Mouse (Mus musculus) thymus, adult 2 months (tissue): ENCODE measurements around the gene Ttc21a. TPM values are rescaled to one million over a fixed set of nuclear protein-coding genes. Genes with fewer than 3 reads are reported as not detected.

ENCODE experiments used
- DNase-seq: peaks from one replicate; pipeline ENCODE4 v3.0.0; 2021
- H3K27ac ChIP-seq: fragments of 200-500 bp; 2 replicates; pipeline ENCODE4 v1.5.1; 2012; ENCODE audit warnings: low read length, control low read depth; ENCODE audit not compliant: control insufficient read depth, insufficient read depth
- H3K27me3 ChIP-seq: fragments of 200-500 bp; 2 replicates; pipeline ENCODE4 v1.6.1; 2012; ENCODE audit warnings: mild to moderate bottlenecking, low read length, moderate library complexity, mixed read lengths; ENCODE audit not compliant: control insufficient read depth, insufficient read depth
- H3K36me3 ChIP-seq: fragments of 200-500 bp; 2 replicates; pipeline ENCODE4 v1.6.1; 2012; ENCODE audit warnings: mild to moderate bottlenecking, low read length, moderate library complexity; ENCODE audit not compliant: control insufficient read depth, insufficient read depth
- H3K4me1 ChIP-seq: fragments of 200-500 bp; replicated peaks from 2 replicates; pipeline ENCODE4 v1.6.1; 2012; ENCODE audit warnings: low read length; ENCODE audit not compliant: control insufficient read depth, insufficient read depth
- H3K4me3 ChIP-seq: fragments of 200-500 bp; 2 replicates; pipeline ENCODE4 v1.5.1; 2012; ENCODE audit warnings: mild to moderate bottlenecking, low read length, control low read depth, moderate library complexity; ENCODE audit not compliant: control insufficient read depth, insufficient read depth
- CTCF ChIP-seq: fragments of 200-500 bp; IDR thresholded peaks from 2 replicates; pipeline ENCODE4 v1.5.1; 2012; ENCODE audit warnings: mild to moderate bottlenecking, control low read depth, low read length, moderate library complexity, borderline replicate concordance; ENCODE audit not compliant: control insufficient read depth, poor library complexity, insufficient read depth; ENCODE audit errors: extremely low read depth
- POLR2A ChIP-seq: fragments of 200-500 bp; IDR thresholded peaks from 2 replicates; pipeline ENCODE4 v1.6.1; 2012; ENCODE audit warnings: mild to moderate bottlenecking, low read length, control low read depth, moderate library complexity; ENCODE audit not compliant: control insufficient read depth, poor library complexity, insufficient read depth; ENCODE audit errors: extremely low read depth
- WGBS: fragments of 180-500 bp; shearing (Covaris S2); methylation state at CpG from one replicate; pipeline ENCODE4 v1.1.7; 2018; 5-methylcytosine and 5-hydroxymethylcytosine counted together
- polyA plus RNA-seq: library from polyadenylated mRNA; depleted of rRNA; stranded (reverse); fragments of >200 nt; gene quantifications from 2 replicates; pipeline ENCODE4 v1.2.3, GENCODE M21; 2012

Gene Ttc21a
- polyA plus RNA-seq, 1 experiment: 0.18 TPM

- peaks cover 13% of the 10 kb centered on the region for H3K4me1 ChIP-seq
- H3K27me3 ChIP-seq: no peaks in the 10 kb centered on the region
- no peaks in the 10 kb centered on the region for H3K36me3 ChIP-seq
- no peak for DNase-seq
- no peak overlapping the region for H3K27ac ChIP-seq
- TF ChIP-seq CTCF (no peak), POLR2A (no peak)
- no peak overlapping the region for H3K4me3 ChIP-seq
- WGBS: 60% methylated on average over 10 of the region's 10 CpGs
Measured at GRCm38 (mm10) chr9:119993092-119993844, 55.9 kb downstream of the Ttc21a start.

GRCm38 (mm10) chr9:119994207-119994606 is 56.8 kb downstream of the Ttc21a start:
- H3K27me3 ChIP-seq: no peaks in the 10 kb centered on the region
- H3K4me1 ChIP-seq: peaks cover 12% of the 10 kb centered on the region
- no peak overlapping the region for H3K27ac ChIP-seq
- whole genome bisulfite sequencing: 82% methylated on average over 7 of the region's 7 CpGs
- no peak overlapping the region for H3K4me3 ChIP-seq
- H3K36me3 ChIP-seq: no peaks in the 10 kb centered on the region
- TF ChIP-seq POLR2A (no peak), CTCF (no peak)
- no peak for DNase-seq

DNA sequence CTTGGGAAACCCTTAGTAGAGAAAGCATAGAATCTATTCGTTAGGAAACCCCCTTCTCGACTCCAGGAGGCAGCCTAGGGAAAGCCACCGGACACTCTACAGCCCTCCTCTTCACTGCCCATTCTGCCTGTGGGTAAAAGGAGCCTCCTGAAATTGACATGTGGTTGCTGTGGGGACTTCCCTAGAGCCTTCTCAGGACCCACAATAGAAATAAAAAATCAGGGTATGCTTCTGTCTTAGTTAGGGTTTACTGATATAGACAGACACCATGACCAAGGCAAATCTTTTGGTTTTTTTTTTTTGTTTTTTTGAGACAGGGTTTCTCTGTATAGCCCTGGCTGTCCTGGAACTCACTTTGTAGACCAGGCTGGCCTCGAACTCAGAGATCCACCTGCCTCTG is 58.7 kb downstream of the Ttc21a start:
- no peak overlapping the region for H3K4me3 ChIP-seq
- DNase-seq: no peak
- H3K4me1 ChIP-seq: peaks cover 12% of the 10 kb centered on the region
- WGBS: 69% methylated on average over 4 of the region's 4 CpGs
- TF ChIP-seq POLR2A (no peak), CTCF (no peak)
- no peaks in the 10 kb centered on the region for H3K27me3 ChIP-seq
- no peaks in the 10 kb centered on the region for H3K36me3 ChIP-seq
- no peak overlapping the region for H3K27ac ChIP-seq

- WGBS: 87% methylated on average over 1 of the region's 1 CpGs
- DNase-seq: no peak
- no peak for TF ChIP-seq POLR2A
- TF ChIP-seq CTCF: no peak
- no peak overlapping the region for H3K27ac ChIP-seq
- H3K4me1 ChIP-seq: peaks cover 13% of the 10 kb centered on the region
- no peaks in the 10 kb centered on the region for H3K36me3 ChIP-seq
- no peaks in the 10 kb centered on the region for H3K27me3 ChIP-seq
- no peak overlapping the region for H3K4me3 ChIP-seq
Measured at GRCm38 (mm10) chr9:119998776-119999175, 61.4 kb downstream of the Ttc21a start.

- no peak for DNase-seq
- Histone ChIP-seq H3K4me1 (peaks cover 8% of the 10 kb centered on the region), H3K36me3 (no peaks in the 10 kb centered on the region), H3K4me3 (no peak overlapping the region), H3K27me3 (no peaks in the 10 kb centered on the region), H3K27ac (no peak overlapping the region)
- no peak for TF ChIP-seq POLR2A
- TF ChIP-seq CTCF: no peak
- 89% methylated on average over 6 of the region's 6 CpGs for WGBS
Measured at GRCm38 (mm10) chr9:119999636-120000035, 62.2 kb downstream of the Ttc21a start.

DNA sequence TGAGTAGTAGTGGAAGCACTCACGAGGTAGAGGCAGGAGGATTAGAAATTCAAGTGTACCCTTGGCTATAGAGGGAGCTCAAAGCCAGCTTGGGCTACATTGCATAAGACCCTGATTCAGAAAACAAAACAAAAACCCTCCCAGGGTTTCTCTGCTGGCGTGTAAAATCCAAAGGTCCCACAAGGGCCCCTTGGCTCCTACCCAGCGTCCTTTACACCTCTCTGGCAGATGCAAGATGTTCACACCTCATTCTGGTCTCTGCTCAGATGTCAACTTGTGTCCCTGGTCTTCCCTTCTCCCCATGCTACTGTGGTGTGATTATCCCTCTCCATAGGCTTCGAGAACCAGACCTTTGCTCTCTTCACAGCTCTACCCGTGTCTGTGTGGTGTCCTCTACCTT is 63.4 kb downstream of the Ttc21a start:
- no peaks in the 10 kb centered on the region for H3K27me3 ChIP-seq
- no peak overlapping the region for H3K27ac ChIP-seq
- no peak overlapping the region for H3K4me3 ChIP-seq
- H3K4me1 ChIP-seq: peaks cover 8% of the 10 kb centered on the region
- no peaks in the 10 kb centered on the region for H3K36me3 ChIP-seq
- no peak for TF ChIP-seq CTCF
- no peak for TF ChIP-seq POLR2A
- no peak for DNase-seq
- WGBS: 81% methylated on average over 5 of the region's 5 CpGs
